Mouse (Mus musculus) layer of hippocampus, adult 18-20 months (tissue): Measurements from ENCODE around the gene Tshz2. TPM values are rescaled to one million over a fixed set of nuclear protein-coding genes. Genes with fewer than 3 reads are reported as not detected.
A peak's percentile ranks its signal among the peaks of the same experiment; 100 is the strongest.
"Not testable (repeated sequence)": the region's sequence is repeated elsewhere in the genome, so short reads cannot be mapped to it uniquely, and the experiment has no call there.

Source experiments
- DNase-seq, 2 experiments: peaks; one replicate each; pipeline ENCODE4 v3.0.0; 2022; ENCODE audit warnings: low spot score in 2 of 2
- total RNA-seq, 2 experiments: library from RNA; stranded (reverse); gene quantifications; 2 replicates each; pipeline ENCODE4 v1.2.3; 2021

The Tshz2 gene
- total RNA-seq, 2 experiments from 2014 or later: 29.3 to 44.3 TPM

DNA sequence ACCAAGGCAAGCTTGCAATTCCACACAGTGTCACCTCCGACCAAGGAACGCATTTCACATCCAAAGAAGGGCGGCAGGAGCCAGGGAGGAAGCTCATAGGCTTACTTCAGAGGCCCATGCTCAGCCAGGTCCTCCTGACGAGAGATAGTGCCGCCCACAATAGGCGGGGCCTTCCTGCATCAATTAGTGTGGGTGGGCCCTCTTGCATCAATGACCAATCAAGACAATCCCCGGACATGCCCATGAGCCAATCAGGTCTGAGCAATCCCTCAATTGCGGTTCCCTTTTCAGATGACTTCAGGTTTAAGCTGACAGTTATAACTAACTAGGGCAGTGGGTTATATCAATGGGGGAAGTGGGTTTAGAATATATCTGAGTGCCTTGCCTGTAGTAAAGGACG is 120.6 kb downstream of the Tshz2 start:
- DNase-seq: no peak

DNA sequence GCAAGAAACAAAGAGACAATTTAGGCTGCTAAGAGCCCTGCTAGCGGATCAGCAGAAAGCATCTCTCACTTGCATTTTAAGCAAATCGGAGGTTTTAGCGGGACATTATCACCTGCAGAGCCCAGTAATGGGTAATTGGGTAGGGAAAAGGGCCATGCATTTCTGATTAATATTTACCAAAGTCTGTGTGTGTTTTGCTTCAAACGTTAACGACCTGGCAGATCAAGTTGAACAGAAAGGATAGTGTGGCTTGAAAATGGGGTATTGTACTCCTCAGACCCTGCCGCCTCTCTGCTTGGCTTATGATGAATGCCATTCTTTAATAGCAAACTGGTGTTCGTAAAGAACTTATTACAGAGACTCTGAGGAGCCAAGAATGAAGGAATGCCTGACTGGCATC is 122.3 kb downstream of the Tshz2 start:
- no peak for DNase-seq

DNA sequence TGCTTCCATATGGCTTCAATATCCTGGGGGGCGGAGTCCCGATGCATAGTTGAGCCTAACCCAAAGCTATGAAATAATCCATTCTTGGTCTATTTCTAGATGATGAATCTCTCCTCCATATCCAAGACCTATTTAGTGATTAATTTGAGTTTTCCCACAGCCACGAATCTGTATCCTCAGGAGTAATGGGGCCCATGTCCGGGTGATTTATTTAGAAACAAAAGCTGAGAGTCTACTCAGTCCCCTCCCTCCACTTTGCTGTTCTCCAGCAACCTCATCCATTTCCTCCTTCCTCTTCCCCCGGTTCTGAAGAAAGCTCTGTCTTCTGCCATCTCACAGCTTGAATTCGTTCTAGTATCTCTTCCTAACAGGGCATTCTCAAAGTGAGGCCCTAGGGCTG is 125.3 kb downstream of the Tshz2 start:
- no peak for DNase-seq

DNA sequence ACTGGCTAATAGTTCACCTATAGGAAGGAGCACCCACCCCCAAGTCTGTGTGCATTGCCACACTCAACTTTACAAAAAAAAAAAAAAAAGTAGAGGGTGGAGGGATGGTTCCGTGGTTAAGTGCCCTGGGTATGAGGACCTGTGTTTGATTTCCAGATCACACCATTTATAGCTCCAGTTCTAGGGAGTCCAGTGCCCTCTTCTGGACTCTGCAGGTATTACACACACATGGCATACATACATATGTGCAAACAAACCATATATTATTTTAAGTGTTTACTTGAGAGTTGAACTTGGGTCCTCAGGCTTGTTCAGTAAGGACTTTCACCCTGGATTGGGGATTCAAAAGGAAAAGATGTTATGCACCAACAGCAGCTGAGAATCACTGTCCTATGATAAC is 127.3 kb downstream of the Tshz2 start:
- no peak for DNase-seq

DNA sequence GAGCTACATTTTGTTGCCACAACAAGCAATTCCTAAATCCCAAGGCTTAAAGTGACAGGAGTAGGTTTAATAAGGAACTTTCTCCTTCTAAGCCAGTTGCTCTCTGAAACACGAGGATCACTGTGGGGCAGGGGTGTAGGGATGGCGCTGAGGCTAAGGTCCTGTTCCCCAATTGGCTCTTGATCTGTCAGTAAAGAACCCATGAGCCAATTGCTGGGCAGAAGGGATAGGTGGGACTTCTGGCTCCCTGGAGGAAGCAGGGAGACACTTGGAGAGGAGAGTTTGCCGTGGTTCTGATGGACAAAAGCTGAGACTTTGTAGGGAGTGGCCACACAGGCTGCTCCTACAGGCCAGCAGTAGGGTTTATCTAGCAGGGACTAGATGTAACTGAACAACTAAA is 128.9 kb downstream of the Tshz2 start:
- DNase-seq: no peak

DNA sequence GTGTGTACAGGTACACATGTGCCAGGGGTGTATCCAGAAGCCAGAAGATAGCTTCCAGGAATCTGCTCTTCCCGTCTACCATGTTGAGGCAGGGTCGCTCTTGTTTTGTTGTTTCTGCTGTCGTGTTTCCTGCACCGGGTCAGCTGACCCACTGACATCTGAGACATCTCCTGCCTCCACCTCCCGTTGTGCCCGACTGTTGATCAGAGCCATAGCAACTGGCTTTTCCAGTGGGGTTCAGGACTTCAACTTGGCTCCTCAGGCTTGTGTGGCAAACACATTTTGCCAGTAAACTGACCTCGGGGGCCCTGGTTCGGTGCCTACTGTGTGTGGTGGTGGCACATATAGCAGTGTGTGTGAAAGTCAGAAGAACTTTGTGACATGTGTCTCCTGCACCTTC is 129.5 kb downstream of the Tshz2 start:
- no peak for DNase-seq

DNA sequence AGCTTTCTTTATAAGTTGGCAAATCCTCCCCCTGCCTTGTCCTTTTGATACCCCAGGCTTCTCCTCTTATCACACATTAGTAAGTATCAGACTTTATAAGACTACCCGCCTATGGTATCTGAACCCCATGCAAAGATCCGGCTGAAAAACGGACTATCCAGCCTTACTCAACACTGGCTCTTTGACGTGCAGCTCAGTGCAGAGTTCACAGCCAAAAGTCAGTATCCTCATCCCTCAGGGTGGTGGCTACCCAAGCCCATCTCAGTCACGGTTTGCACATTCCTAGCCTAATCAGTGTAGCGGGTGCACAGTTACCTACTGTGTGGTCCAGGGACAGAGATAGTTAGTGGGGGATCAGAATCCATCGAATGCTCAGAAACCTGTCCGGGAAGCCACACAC is 130.9 kb downstream of the Tshz2 start:
- DNase-seq: no peak

DNA sequence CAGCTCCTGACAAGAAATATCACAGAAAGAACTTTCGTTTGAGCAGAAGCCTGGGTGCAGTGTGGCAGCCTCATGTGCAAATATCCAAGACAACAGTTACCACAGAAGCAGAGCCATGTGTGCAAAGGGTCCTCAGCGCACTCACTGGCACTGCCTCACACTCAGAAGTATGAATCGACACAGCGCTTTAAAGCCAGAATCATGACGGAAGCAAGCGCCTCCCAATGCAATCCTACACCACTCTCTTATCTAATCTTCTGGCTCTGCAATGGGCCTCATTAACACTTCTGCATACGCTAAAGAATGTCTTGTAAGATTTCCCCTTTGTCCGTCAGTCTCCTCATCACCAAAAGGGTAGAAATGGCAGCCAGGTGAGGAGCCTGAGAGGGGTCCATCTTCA is 133.4 kb downstream of the Tshz2 start:
- no peak for DNase-seq

DNA sequence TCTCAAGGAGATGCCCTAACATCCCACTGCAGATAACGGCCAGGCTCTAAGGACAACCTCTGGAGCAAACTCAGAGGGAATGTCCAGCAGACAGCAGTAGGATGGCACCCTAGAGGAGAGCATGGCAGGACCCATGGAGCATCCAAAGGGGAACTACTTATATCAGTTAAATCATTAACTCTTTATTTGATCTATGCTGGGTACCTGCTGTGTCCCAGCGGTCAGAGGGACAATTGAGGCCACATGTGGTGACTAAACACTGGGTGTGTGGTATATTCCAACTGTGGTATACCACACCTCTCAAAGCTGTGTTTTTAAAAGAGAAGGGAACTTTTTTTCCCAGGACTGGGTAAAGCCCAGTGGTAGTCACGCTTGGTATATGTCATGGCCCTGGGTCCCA is 134.5 kb downstream of the Tshz2 start:
- no peak for DNase-seq

DNA sequence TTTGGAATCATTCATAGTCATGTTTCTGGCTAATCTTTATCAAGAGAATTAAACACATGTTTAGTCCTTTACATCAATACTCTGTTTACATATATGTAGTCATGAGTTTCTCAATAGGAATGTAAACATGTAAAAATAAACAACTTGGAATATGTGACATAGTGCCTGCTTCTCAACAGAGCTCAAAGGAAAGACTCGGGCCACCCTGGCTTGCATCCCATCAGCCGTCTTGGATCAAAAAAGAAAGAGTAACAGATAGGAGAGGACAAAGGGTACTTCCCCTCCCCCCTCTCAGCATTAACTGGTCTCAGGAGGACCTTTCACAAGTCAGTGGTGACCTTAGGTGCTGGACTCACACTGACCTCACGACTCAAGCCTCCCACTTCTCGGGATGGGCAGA is 142.3 kb downstream of the Tshz2 start:
- DNase-seq: no peak

DNA sequence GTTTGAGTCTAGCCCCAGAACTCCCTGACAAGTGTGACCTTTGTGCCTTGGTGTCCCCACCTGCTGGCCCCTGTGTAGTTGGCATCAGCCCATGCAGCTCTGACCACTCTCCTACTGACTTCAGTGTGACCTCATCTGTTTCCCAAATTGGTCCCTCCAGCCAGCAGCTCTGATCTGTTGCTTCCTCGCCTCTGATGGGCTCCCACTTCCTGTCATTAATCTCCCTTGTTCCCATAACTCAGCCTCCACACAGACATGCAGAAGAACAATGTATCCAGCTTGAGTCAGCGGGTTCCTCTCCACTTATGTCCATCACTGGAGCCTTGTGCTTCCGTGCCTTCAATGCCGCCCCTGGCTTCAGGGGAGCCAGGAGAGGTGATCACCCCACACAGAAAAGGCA is 144.4 kb downstream of the Tshz2 start:
- DNase-seq: no peak

DNA sequence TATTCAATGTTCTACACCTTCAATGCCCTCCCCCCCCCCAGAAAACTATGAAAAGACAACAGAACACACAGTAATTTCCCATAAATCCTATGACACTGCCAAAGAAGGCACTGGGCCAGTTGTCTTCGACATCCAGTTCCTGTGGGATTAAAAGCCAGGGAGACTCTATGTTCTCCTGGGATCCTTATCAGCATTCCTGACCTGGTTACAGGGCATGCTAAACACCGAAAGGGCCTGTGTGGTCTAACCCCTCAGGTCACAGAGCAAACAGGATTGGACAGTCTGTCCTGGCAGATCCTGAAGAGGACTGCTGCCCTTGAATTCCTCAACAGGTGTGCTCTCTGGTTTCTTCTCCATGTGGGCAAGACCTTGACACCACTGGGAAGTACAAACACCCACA is 145.0 kb downstream of the Tshz2 start:
- no peak for DNase-seq

DNA sequence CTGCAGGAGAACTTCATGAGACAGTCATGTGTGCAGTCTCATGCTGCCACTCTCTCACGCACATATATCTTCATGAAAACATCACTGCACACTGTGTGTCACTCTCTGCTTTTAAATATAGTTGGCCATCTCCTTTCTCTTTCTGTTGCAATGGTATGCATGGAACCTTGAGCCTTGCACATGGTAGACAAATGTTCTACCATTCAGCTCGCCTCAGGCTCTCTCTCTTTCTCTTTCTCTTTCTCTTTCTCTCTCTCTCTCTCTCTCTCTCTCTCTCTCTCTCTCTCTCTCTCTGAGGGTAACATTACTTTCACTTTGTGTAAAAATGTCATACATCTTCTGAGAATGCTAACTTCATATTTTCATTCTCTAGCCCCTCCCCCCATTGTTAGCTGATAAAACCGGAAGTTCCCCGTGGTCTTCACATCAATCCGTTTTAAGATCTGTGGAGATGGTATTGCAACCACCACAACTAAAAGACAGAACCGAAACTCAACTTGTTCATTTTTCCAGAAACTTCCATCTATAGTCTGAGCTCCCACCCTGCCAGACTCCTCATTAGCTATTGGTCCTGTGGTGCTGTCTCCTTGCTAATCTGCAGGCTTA is 146.0 kb downstream of the Tshz2 start:
- DNase-seq: no peak

DNA sequence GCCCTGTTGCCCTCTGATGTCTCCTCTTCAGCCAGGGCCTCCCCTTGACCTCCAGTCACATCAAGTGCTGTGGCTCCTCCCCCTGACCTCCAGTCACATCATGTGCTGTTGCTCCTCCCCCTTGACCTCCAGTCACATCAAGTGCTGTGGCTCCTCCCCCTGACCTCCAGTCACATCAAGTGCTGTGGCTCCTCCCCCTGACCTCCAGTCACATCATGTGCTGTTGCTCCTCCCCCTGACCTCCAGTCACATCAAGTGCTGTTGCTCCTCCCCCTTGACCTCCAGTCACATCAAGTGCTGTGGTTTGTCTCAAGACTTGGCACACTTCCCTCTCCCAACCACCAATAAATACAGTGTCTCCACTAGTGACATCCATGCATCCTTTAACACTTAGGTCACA is 148.9 kb downstream of the Tshz2 start:
- not testable (repeated sequence) for DNase-seq

DNA sequence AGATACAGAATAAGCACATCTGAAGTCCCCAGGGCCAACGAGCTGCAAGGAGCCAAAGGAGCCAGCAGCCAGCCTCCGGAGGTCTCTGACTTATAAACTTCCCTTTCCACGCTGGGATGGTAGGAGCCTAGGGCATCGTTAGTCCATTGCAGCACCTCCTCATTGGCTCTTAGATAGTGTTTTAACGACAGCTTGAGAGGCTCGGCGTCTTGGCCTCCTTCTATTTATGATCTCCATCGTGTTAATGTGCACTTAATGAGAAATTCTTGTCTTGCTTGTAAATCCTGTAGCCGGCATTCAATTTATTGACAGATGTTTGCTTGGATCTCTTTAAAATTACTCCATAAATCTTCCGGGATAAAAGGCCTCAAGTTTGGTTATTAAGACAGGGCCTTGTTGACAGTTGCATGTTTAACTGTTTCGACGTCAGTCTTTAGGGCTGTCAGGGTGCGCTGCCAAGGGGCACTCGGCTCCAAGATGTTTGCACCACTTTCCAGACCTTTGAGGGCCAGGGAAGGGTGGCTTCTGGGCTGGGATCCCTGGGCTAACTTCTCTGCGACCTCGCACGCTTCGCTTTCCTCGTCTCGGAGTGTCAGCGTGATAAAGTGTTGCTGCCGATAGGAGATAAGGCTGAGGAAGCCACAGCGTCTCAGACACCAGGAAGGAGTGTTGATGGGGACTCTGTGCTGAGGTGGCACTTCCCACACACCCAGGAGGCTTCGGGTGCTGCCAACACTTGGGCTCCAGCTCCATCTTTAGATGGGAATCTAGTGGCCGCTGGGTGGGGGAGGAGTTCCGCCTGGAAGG is 150.3 kb downstream of the Tshz2 start:
- DNase-seq: no peak

DNA sequence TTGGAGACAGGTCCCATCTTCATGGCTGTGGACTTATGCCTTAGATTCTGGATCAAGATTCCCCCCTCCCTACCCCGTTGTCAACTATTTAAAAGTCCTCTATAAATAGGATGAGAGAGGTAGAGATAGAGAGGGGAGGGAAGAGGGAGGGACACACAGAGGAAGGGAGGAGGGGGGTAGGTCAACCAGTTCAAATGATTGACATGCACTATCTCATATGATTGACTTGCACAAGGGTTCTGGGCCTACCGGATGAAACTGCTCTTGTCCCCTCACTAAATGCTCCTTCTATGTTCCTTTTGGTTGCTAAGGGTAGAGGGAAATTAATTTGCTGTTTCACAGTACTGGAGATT is 150.8 kb downstream of the Tshz2 start:
- no peak for DNase-seq

DNA sequence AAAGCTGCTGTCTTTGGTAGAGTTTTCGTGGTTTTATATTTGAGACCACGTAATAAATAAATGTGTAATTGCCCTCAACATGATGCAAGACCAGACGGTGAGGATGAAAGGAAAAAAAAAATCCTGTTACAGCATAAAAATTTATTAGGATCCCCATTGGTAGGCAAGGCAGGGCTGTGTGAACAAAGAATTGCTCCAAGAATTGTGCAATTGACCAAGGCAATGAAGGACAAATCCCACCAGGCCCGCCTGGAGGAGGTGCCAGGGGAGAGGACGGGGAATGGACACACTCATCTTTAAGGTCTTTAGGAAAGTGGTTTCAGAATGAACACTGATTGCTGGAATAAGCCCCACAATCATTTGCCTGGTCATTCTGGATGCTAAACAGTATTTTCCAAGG is 154.6 kb downstream of the Tshz2 start:
- no peak for DNase-seq

DNA sequence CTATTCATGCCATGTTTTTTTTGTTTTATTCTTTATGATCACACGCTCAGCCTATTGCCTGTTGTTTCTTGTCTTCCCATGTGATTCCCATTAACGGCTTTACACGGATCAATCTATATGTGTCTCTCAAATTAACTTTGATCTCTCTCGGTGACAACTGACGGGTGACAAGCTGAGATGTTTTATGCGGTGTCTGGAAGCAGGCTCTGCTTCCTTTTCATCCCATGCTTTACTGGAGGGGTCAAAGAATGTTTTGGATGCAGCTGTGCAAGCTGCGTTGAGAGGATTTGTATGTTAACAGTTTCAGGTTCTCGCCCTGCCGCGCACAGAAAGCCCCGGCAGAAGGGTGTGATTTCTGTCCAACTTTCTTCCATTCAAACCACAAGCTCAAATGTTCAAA is 155.1 kb downstream of the Tshz2 start:
- no peak for DNase-seq

DNA sequence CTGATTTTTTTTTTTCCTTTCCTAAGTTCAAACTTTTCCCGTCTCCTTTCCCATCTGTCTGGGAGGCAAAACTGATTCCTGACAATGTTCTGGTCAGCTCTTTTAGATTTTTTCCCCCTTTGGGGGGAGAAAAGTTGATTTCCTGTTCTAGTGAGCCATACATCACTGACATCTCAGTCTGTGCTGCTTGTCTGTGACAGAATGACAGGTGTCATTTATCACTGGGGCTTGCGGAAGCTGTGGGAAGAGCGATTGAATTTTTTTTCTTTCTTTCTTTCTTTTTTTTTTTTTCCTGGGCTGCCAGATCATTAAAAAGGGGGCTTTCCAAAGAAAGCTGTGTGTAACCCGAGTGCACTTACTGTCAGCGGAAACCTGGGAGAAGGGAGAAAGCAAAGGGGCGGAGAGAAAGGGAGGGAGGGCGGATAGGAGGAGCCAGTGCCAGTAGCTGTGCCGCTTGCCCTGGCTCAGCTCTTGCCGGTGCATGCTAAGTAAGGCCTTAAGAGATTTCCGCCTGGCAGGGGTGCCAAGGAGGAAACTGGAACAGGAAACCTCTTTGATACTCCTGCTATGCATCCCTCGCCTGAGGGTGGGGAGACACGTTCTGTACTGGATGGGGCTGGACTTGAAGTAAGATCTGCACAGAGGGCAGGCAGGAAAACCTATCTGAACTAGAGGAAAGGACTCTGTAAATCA is 157.8 kb downstream of the Tshz2 start:
- peak in 1 of 2 experiments; percentile 18 for DNase-seq

DNA sequence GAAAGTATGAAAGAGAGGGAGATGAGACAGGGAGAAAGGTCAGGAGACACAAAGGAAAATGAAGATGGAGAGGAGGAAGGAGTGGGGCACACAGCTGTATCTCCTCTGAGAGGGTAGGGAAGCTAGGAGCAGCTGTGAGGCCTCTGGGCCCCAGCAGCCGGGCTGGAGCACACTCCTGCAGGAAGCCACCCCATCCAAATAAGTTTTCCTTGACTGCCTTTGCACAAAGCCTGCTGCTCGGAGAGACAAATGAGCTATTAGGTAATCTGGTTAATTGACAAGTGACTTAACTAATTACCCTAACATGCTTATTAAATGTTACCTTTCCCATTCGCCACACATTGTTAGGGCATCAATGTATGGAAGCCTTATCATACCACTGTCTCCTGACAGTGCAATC is 159.9 kb downstream of the Tshz2 start:
- DNase-seq: no peak

DNA sequence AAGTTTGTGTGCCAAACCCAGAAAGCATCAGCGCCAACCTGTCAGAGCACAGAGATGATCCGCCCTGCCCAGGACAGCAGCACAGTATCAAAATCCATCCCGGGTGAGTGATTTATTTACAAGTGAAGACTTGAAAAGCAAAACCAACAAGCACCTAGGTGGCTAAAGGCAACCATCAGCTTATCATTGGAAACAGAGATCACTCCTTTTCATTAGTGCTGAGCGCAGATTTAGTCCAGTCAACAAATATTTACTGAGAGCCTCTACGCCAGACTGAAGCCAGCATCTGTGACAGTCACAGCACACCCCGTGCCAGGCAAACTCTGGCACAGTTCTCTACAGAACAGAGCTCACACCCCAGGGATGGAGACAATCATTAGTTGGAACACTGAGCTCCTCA is 169.4 kb downstream of the Tshz2 start:
- DNase-seq: no peak

DNA sequence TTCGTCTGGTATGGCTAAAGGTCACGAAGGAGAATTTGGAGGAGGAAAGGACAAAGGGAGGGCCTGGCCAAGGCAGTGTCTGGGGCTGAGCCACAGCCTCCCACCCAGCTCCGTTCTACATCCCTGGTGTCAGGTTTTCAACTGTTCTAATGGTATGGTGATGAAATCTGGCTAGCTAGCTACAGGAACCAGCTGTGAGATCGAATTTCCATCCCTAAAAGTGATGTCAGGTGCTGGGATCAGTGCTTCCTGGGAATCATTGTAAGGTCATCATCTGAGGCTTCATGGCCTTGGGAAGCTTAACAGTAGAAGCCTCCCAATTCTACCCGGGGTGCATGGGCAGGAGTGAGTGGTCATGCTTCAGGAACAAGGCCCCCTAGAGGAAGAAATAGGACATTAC is 171.6 kb downstream of the Tshz2 start:
- no peak for DNase-seq

DNA sequence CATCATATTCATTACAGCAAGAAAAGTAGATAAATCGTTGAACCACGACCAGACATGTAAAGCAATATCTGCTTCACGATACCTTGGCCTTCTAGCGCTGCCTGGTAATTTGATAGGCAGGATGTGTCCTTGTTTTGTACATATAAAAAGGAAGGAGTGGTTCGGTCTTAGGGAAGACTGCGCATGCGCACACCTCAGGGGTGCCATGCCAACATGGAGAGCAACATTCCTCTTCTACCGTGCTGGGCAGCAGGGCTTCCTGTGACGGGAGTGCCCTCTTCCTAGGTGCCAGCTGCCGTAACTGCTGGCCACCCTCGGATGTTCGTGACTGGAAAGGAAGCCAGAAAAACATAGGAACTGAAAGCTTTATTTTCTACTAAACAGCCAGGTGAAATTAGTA is 172.7 kb downstream of the Tshz2 start:
- DNase-seq: no peak
